Mouse (Mus musculus): ENCODE measurements around the gene Pan2.
"Not testable (repeated sequence)": the region's sequence is repeated elsewhere in the genome, so short reads cannot be mapped to it uniquely, and the experiment has no call there.

Gene Pan2

GRCm38 (mm10) chr10:128303126-128304021 is at the start of gene Pan2:
TSS of gene Pan2 (plus strand) at chr10:128303335.
- DNase-seq (ENCODE audit: low read depth, low spot score), result peak; percentile 100

GRCm38 (mm10) chr10:128253677-128254255 is 49.4 kb upstream of the Pan2 start, which contains the start of gene Apon:
TSS of gene Apon (plus strand) at chr10:128254096.
- DNase-seq (ENCODE audit: low read depth, low spot score), result no peak

GRCm38 (mm10) chr10:128255925-128256324 is 47.2 kb upstream of the Pan2 start:
- no peak for DNase-seq (ENCODE audit: low read depth, low spot score)

DNA sequence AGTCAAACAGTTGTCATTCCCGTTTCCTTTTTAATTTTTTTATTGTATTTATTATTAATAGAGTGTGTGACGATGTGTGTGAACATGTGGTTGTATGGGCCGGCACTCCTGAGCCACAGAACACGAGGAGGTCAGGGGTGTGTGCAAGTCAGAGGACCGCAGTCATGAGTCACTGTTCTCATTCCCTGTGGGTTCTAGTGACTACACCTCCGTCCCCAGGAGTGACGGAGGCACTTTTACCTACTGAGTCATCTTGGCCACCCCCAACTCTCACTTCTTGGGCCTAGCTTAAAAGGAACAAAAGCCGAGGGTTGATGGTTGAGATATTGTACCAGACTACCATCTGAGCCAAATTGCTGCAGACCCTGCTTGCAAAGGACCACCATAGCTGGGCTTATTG is 46.8 kb upstream of the Pan2 start:
- no peak for DNase-seq (ENCODE audit: low read depth, low spot score)

DNA sequence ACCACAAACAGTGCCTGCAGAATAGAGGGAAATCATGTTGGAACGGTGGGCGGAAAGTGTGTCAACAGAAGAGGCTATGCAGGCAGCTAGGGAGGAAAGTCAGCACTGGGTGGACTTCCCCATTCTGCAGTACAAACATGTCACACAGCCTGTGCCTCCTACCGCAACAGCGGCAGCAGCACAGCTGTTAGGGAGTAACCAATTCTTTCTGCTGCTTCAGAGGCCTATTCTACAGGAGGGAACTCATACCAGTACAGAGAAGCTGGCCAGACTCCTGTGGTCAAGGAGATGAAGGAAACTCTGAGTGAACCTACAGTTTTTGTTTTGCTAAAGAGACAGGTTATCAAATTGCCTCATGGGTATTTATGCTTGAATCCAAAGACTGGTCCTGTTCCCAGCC is 44.2 kb upstream of the Pan2 start:
- no peak for DNase-seq (ENCODE audit: low read depth, low spot score)

DNA sequence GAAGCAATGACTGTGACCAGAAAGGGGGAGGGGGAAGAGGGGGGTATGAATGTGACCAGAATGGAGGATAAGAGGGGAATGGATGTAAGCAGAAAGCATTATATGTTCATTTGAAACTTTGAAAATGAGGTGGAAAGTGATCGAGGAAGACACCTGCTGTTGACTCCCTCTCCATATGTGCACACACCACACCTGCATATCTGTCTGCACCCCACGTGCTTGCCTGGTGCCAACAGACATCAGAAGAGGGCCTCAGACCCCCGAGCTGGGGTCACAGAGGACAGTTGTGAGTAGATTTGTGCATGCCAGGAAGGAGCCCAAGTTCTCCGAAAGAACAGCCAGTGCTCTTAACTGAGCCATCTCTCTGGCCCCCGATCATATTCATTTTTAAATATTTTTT is 43.2 kb upstream of the Pan2 start:
- DNase-seq (ENCODE audit: low read depth, low spot score), result no peak

- not testable (repeated sequence) for DNase-seq (ENCODE audit: low read depth, low spot score)
Measured at GRCm38 (mm10) chr10:128260376-128260775, 42.8 kb upstream of the Pan2 start.

GRCm38 (mm10) chr10:128262300-128262699 is 40.8 kb upstream of the Pan2 start:
- no peak for DNase-seq (ENCODE audit: low read depth, low spot score)

- no peak for DNase-seq (ENCODE audit: low read depth, low spot score)
Measured at GRCm38 (mm10) chr10:128263393-128264310, 39.5 kb upstream of the Pan2 start.

- no peak for DNase-seq (ENCODE audit: low read depth, low spot score)
Measured at GRCm38 (mm10) chr10:128268371-128268770, 34.8 kb upstream of the Pan2 start, which contains the start of gene Apof. TSS of gene Apof (plus strand) at chr10:128268671.

DNA sequence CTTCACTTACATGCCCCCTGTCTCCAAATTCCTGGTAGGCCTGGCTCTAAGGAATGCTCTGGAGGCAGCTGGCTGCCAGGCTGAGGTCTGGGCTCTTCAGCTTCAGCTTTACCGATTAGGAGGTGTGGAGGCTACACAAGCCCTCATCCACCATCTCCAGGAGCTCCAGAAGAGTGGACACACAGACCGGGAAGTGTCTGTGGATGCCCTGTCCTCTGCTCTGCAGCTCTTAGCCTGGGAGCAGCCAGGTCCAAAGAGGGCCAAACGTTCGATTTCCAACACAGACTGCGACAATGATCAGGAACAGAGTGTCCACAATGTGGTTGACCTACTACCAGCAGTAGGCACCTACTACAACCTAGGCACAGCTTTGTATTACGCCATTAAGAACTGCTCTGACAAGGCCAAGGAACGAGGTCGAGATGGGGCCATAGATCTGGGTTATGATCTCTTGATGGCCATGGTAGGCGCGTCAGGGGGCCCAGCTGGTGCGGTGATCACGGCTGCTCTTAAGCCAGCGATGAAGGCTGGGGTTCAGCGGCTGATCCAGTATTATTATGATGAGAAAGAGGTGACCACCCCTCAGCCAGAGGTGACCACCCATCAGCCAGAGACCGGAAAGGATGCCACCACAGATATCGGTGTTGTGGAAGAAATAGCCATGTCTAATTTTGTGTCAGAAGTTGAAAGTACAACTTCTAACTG is 33.8 kb upstream of the Pan2 start:
- DNase-seq (ENCODE audit: low read depth, low spot score), result no peak

DNA sequence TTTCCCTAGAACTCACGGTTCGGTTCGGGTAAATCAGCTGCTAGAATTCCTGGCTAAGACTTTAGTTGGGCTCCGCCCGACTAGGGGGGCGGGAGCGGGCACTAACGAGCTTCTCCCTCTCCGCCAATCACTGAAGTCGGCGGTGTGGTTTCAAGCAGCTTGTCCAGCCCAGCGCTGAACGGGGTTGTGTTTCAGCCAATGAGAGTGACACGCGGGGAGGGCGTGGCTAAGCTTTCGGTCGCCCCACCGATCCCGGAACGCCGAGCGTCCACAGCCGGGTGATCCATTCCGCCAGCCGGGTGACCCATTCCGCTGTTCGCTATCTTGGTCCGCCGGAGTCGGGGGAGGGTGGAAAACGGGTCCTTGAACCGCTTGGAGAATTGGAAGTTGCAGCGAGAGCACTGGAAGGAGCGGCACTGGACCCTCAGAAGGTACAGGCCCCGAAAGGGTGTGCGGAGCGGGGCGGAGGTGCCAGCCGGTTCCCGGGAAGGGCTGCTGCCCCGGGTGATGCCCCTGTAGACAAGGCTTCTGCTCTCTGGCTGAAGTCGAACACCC is 32.8 kb upstream of the Pan2 start, which contains the start of gene Stat2:
Gene Stat2 (plus strand): TSS at position 273 of the 555 bp plus-strand sequence.
- DNase-seq (ENCODE audit: low read depth, low spot score), result peak; percentile 97

- no peak for DNase-seq (ENCODE audit: low read depth, low spot score)
Measured at GRCm38 (mm10) chr10:128270866-128271265, 32.3 kb upstream of the Pan2 start.

DNA sequence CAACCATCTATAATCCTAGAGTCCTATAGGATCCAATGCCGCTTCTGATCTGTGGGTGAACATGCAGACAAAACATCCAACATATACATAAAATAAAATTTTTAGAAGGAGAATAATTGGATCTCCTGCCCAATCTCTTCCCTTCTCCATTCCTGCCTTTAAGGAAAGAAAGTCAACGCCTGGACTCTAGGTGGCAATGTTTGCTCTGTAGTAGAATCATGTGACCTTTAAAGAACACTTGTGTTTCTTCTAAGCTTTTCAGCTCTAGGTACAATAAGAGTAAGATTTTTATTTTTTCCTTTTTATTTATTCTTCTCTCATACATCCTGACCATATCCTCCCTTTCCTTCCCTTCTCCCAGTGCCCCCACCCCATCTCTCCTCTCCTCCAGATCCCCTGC is 31.3 kb upstream of the Pan2 start:
- DNase-seq (ENCODE audit: low read depth, low spot score), result no peak

- DNase-seq (ENCODE audit: low read depth, low spot score), result not testable (repeated sequence)
Measured at GRCm38 (mm10) chr10:128272819-128273439, 30.2 kb upstream of the Pan2 start.

DNA sequence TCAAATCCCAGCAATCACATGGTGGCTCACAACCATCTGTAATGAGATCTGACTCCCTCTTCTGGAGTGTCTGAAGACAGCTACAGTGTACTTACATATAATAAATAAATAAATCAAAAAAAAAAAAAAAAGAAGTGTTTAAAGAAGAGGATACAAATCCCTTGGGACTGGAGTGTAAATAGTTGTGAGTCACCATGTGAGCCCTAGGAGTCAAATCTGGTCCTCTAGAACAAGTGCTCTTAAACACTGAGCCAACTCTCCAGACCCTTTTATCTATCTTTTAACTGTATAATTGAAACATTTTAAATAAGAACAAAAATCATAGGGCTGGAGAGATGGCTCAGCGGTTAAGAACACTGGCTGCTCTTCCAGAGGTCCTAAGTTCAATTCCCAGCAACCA is 27.8 kb upstream of the Pan2 start:
- not testable (repeated sequence) for DNase-seq (ENCODE audit: low read depth, low spot score)

DNA sequence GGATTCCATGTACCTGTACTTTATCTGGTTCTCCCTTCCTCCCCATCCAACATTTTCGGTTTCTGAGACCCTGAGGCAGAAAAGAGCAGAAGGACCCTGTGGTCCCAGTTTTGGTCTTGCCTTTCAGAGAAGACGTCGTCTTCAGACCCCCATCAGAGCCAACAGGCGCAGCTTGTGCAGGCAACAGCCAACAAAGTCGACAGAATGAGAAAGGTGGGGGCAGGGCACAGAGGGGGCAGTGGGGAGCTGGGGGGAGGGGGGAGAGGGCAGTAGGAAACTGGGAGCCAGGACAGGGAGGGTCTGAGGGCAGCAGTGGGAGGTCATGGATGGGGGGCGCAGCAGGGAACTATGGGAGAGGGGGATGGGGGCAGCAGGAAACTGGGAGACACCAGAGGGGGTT is 25.0 kb upstream of the Pan2 start:
- no peak for DNase-seq (ENCODE audit: low read depth, low spot score)

GRCm38 (mm10) chr10:128280943-128281342 is 22.2 kb upstream of the Pan2 start:
- no peak for DNase-seq (ENCODE audit: low read depth, low spot score)

- DNase-seq (ENCODE audit: low read depth, low spot score), result no peak
Measured at GRCm38 (mm10) chr10:128281682-128282081, 21.5 kb upstream of the Pan2 start.

DNA sequence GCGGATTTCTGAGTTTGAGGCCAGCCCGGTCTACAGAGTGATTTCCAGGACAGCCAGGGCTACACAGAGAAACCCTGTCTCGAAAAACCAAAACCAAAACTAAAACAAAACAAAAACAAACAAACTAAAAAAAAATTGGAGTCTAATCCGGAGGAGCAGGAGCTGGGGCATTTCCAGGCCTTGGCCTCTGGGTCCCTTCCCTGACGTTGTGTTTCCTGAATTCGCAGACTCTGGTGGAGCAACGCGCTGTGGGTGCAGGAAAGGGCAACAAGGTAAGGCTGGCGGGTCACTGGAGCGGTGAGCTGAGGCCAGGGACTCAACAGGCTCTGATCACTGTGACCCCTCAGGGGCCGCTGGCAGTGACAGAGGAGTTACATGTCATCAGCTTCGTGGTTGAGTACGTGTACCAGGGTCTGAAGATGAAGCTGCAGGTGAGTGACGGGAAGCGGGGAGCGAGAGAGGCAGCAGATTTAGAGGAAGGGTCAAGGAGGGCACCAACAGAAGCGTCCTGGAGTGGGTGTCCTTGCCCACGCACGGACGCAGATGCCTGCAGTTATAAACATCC is 20.2 kb upstream of the Pan2 start:
- DNase-seq (ENCODE audit: low read depth, low spot score), result no peak
